Mouse (Mus musculus): ENCODE data around the gene Pold2. TPM values are rescaled to one million over a fixed set of nuclear protein-coding genes. Genes with fewer than 3 reads are reported as not detected.

Gene Pold2
- polyA plus RNA-seq (2016; fragmentation: Nextera tagmentation; extraction: Ambion mirVana) = 105 TPM in 2 replicates

- H3K36me3 ChIP-seq = peaks cover 37% of the 10 kb centered on the region
- H3K27me3 ChIP-seq (replicated peaks) = no peaks in the 10 kb centered on the region
- WGBS (ENCODE audit: insufficient replicate concordance) = under 1% methylated on average over 49 of the region's 52 CpGs
- ATAC-seq = peak; percentile 99
- H3K9me3 ChIP-seq (replicated peaks) = no peaks in the 10 kb centered on the region
- H3K9ac ChIP-seq = peak within 1 kb of the TSS; percentile 75
- H3K27ac ChIP-seq = peak within 1 kb of the TSS; percentile 81
- peak within 1 kb of the TSS; percentile 89 for H3K4me2 ChIP-seq
- peaks cover 41% of the 10 kb centered on the region for H3K4me1 ChIP-seq
- peak within 1 kb of the TSS; percentile 74 for H3K4me3 ChIP-seq
Measured at GRCm38 (mm10) chr11:5877921-5878526, at the start of gene Pold2. Gene Pold2 (minus strand): TSS chr11:5878292.

- 60% methylated on average over 3 of the region's 3 CpGs for WGBS (ENCODE audit: insufficient replicate concordance)
- H3K4me1 ChIP-seq = no peaks in the 10 kb centered on the region
- H3K27ac ChIP-seq = no peak overlapping the region
- peaks cover 3% of the 10 kb centered on the region; the same call in 1 of the 2 replicates for H3K27me3 ChIP-seq (replicated peaks)
- no peak overlapping the region for H3K9ac ChIP-seq
- no peak overlapping the region for H3K4me2 ChIP-seq
- no peak for ATAC-seq
- no peaks in the 10 kb centered on the region for H3K9me3 ChIP-seq (replicated peaks)
- no peaks in the 10 kb centered on the region for H3K36me3 ChIP-seq
- H3K4me3 ChIP-seq = no peak overlapping the region
Measured at GRCm38 (mm10) chr11:5926696-5927220, 48.7 kb upstream of the Pold2 start.

- no peak overlapping the region for H3K27ac ChIP-seq
- no peak for ATAC-seq
- H3K9me3 ChIP-seq (replicated peaks) = no peaks in the 10 kb centered on the region
- no peak overlapping the region for H3K4me3 ChIP-seq
- H3K27me3 ChIP-seq (replicated peaks) = peaks cover 10% of the 10 kb centered on the region; the same call in 1 of the 2 replicates
- peaks cover 9% of the 10 kb centered on the region for H3K4me1 ChIP-seq
- no peaks in the 10 kb centered on the region for H3K36me3 ChIP-seq
- no peak overlapping the region for H3K9ac ChIP-seq
- H3K4me2 ChIP-seq = no peak overlapping the region
- 59% methylated on average over 8 of the region's 8 CpGs for WGBS (ENCODE audit: insufficient replicate concordance)
Measured at GRCm38 (mm10) chr11:5924699-5925098, 46.6 kb upstream of the Pold2 start.

- Histone ChIP-seq H3K9ac (no peak overlapping the region), H3K27ac (no peak overlapping the region), H3K9me3 (replicated peaks) (no peaks in the 10 kb centered on the region), H3K27me3 (replicated peaks) (0 out of 2 replicates have a peak, but pooled peaks cover 10% of the 10 kb centered on the region), H3K36me3 (no peaks in the 10 kb centered on the region), H3K4me1 (peaks cover 9% of the 10 kb centered on the region), H3K4me2 (peak overlapping the region; percentile 28; the same call in 1 of the 2 replicates), H3K4me3 (no peak overlapping the region)
- WGBS (ENCODE audit: insufficient replicate concordance) = 30% methylated on average over 17 of the region's 17 CpGs
- peak; percentile 71 for ATAC-seq
Measured at GRCm38 (mm10) chr11:5920323-5920960, 42.4 kb upstream of the Pold2 start.

GRCm38 (mm10) chr11:5919606-5920005, 41.5 kb upstream of the Pold2 start:
- Histone ChIP-seq H3K27ac (no peak overlapping the region), H3K4me3 (no peak overlapping the region), H3K4me1 (peaks cover 9% of the 10 kb centered on the region), H3K9me3 (replicated peaks) (no peaks in the 10 kb centered on the region), H3K36me3 (no peaks in the 10 kb centered on the region), H3K9ac (no peak overlapping the region), H3K27me3 (replicated peaks) (peaks cover 16% of the 10 kb centered on the region; the same call in 1 of the 2 replicates), H3K4me2 (no peak overlapping the region)
- WGBS (ENCODE audit: insufficient replicate concordance) = 71% methylated on average over 4 of the region's 4 CpGs
- ATAC-seq = peak; percentile 67

- Histone ChIP-seq H3K36me3 (no peaks in the 10 kb centered on the region), H3K27me3 (replicated peaks) (peaks cover 24% of the 10 kb centered on the region; the same call in 1 of the 2 replicates), H3K4me1 (peaks cover 9% of the 10 kb centered on the region), H3K4me2 (no peak overlapping the region), H3K9ac (no peak overlapping the region), H3K27ac (no peak overlapping the region), H3K4me3 (no peak overlapping the region), H3K9me3 (replicated peaks) (no peaks in the 10 kb centered on the region)
- 52% methylated on average over 2 of the region's 2 CpGs for WGBS (ENCODE audit: insufficient replicate concordance)
- no peak for ATAC-seq
Measured at GRCm38 (mm10) chr11:5918111-5918510, 40.0 kb upstream of the Pold2 start.

GRCm38 (mm10) chr11:5916178-5916548, 38.1 kb upstream of the Pold2 start:
- WGBS (ENCODE audit: insufficient replicate concordance) = 67% methylated on average over 8 of the region's 8 CpGs
- H3K27ac ChIP-seq = no peak overlapping the region
- no peak for ATAC-seq
- no peaks in the 10 kb centered on the region for H3K36me3 ChIP-seq
- no peak overlapping the region for H3K9ac ChIP-seq
- peaks cover 9% of the 10 kb centered on the region for H3K4me1 ChIP-seq
- no peak overlapping the region for H3K4me3 ChIP-seq
- H3K4me2 ChIP-seq = no peak overlapping the region
- H3K9me3 ChIP-seq (replicated peaks) = no peaks in the 10 kb centered on the region
- H3K27me3 ChIP-seq (replicated peaks) = peaks cover 19% of the 10 kb centered on the region; the same call in 1 of the 2 replicates

- ATAC-seq = no peak
- no peaks in the 10 kb centered on the region for H3K9me3 ChIP-seq (replicated peaks)
- peaks cover 9% of the 10 kb centered on the region for H3K4me1 ChIP-seq
- H3K27me3 ChIP-seq (replicated peaks) = peaks cover 17% of the 10 kb centered on the region; the same call in 1 of the 2 replicates
- no peak overlapping the region for H3K9ac ChIP-seq
- no peak overlapping the region for H3K4me2 ChIP-seq
- H3K36me3 ChIP-seq = no peaks in the 10 kb centered on the region
- WGBS (ENCODE audit: insufficient replicate concordance) = 42% methylated on average over 5 of the region's 5 CpGs
- H3K27ac ChIP-seq = no peak overlapping the region
- no peak overlapping the region for H3K4me3 ChIP-seq
Measured at GRCm38 (mm10) chr11:5915429-5916177, 37.5 kb upstream of the Pold2 start.

- H3K27me3 ChIP-seq (replicated peaks) = peaks cover 17% of the 10 kb centered on the region; the same call in 1 of the 2 replicates
- H3K36me3 ChIP-seq = no peaks in the 10 kb centered on the region
- H3K4me3 ChIP-seq = no peak overlapping the region
- no peaks in the 10 kb centered on the region for H3K9me3 ChIP-seq (replicated peaks)
- H3K27ac ChIP-seq = no peak overlapping the region
- no peak overlapping the region for H3K9ac ChIP-seq
- 36% methylated on average over 5 of the region's 5 CpGs for WGBS (ENCODE audit: insufficient replicate concordance)
- no peak for ATAC-seq
- no peak overlapping the region for H3K4me2 ChIP-seq
- H3K4me1 ChIP-seq = peaks cover 2% of the 10 kb centered on the region; the same call in 1 of the 2 replicates
Measured at GRCm38 (mm10) chr11:5914940-5915339, 36.8 kb upstream of the Pold2 start.

- H3K4me3 ChIP-seq = no peak overlapping the region
- no peak overlapping the region for H3K9ac ChIP-seq
- H3K27ac ChIP-seq = no peak overlapping the region
- H3K36me3 ChIP-seq = no peaks in the 10 kb centered on the region
- WGBS (ENCODE audit: insufficient replicate concordance) = 62% methylated on average over 4 of the region's 4 CpGs
- no peak overlapping the region for H3K4me2 ChIP-seq
- peaks cover 17% of the 10 kb centered on the region; the same call in 1 of the 2 replicates for H3K27me3 ChIP-seq (replicated peaks)
- no peaks in the 10 kb centered on the region for H3K4me1 ChIP-seq
- no peaks in the 10 kb centered on the region for H3K9me3 ChIP-seq (replicated peaks)
- no peak for ATAC-seq
Measured at GRCm38 (mm10) chr11:5913936-5914335, 35.8 kb upstream of the Pold2 start.

GRCm38 (mm10) chr11:5913256-5913655, 35.2 kb upstream of the Pold2 start:
- Histone ChIP-seq H3K36me3 (no peaks in the 10 kb centered on the region), H3K4me1 (no peaks in the 10 kb centered on the region), H3K9ac (no peak overlapping the region), H3K9me3 (replicated peaks) (no peaks in the 10 kb centered on the region), H3K4me3 (no peak overlapping the region), H3K27ac (no peak overlapping the region), H3K27me3 (replicated peaks) (peaks cover 17% of the 10 kb centered on the region; the same call in 1 of the 2 replicates), H3K4me2 (no peak overlapping the region)
- WGBS (ENCODE audit: insufficient replicate concordance) = 61% methylated on average over 8 of the region's 8 CpGs
- no peak for ATAC-seq
